Mouse (Mus musculus): ENCODE data around the gene Fer. TPM values are rescaled to one million over a fixed set of nuclear protein-coding genes. Genes with fewer than 3 reads are reported as not detected.
A peak's percentile ranks its signal among the peaks of the same experiment; 100 is the strongest.
"Not testable (repeated sequence)": the region's sequence is repeated elsewhere in the genome, so short reads cannot be mapped to it uniquely, and the experiment has no call there.

Fer gene
- polyA plus RNA-seq, 1 experiment from 2014 or later = 20.7 TPM

GRCm38 (mm10) chr17:63836641-63837040, 26.2 kb upstream of the Fer start:
- H3K27me3 ChIP-seq (replicated peaks; ENCODE audit: control insufficient read depth, insufficient read depth, low read length) = no peaks in the 10 kb centered on the region
- H3K27ac ChIP-seq (ENCODE audit: low read length) = no peak overlapping the region
- ATAC-seq = no peak
- no peaks in the 10 kb centered on the region for H3K9me3 ChIP-seq (ENCODE audit: control insufficient read depth, low read length)
- H3K9ac ChIP-seq (ENCODE audit: low read depth, low read length) = no peak overlapping the region
- H3K4me2 ChIP-seq (ENCODE audit: low read depth, low read length) = no peak overlapping the region
- no peaks in the 10 kb centered on the region for H3K4me1 ChIP-seq (ENCODE audit: control insufficient read depth, insufficient read depth, low read length)
- 78% methylated on average over 8 of the region's 8 CpGs for WGBS
- no peak overlapping the region for H3K4me3 ChIP-seq (ENCODE audit: low read length)
- no peaks in the 10 kb centered on the region for H3K36me3 ChIP-seq (ENCODE audit: control insufficient read depth, insufficient read depth, low read length)

- no peak for ATAC-seq
- no peak overlapping the region for H3K27ac ChIP-seq (ENCODE audit: low read length)
- 87% methylated on average over 8 of the region's 8 CpGs for WGBS
- H3K9me3 ChIP-seq (ENCODE audit: control insufficient read depth, low read length) = no peaks in the 10 kb centered on the region
- no peak overlapping the region for H3K4me3 ChIP-seq (ENCODE audit: low read length)
- H3K9ac ChIP-seq (ENCODE audit: low read depth, low read length) = no peak overlapping the region
- no peaks in the 10 kb centered on the region for H3K27me3 ChIP-seq (replicated peaks; ENCODE audit: control insufficient read depth, insufficient read depth, low read length)
- no peak overlapping the region for H3K4me2 ChIP-seq (ENCODE audit: low read depth, low read length)
- H3K36me3 ChIP-seq (ENCODE audit: control insufficient read depth, insufficient read depth, low read length) = no peaks in the 10 kb centered on the region
- no peaks in the 10 kb centered on the region for H3K4me1 ChIP-seq (ENCODE audit: control insufficient read depth, insufficient read depth, low read length)
Observed at GRCm38 (mm10) chr17:63838144-63838543, 24.7 kb upstream of the Fer start.

GRCm38 (mm10) chr17:63839636-63840269, 23.1 kb upstream of the Fer start:
- H3K4me1 ChIP-seq (ENCODE audit: control insufficient read depth, insufficient read depth, low read length) = no peaks in the 10 kb centered on the region
- no peak overlapping the region for H3K4me2 ChIP-seq (ENCODE audit: low read depth, low read length)
- no peak for ATAC-seq

GRCm38 (mm10) chr17:63842226-63842625, 20.6 kb upstream of the Fer start:
- WGBS = 85% methylated on average over 1 of the region's 1 CpGs

More at GRCm38 (mm10) chr17:63839636-63840269, 23.1 kb upstream of the Fer start:
- H3K9me3 ChIP-seq (ENCODE audit: control insufficient read depth, low read length) = no peaks in the 10 kb centered on the region
- no peaks in the 10 kb centered on the region for H3K27me3 ChIP-seq (replicated peaks; ENCODE audit: control insufficient read depth, insufficient read depth, low read length)
- no peaks in the 10 kb centered on the region for H3K36me3 ChIP-seq (ENCODE audit: control insufficient read depth, insufficient read depth, low read length)
- H3K27ac ChIP-seq (ENCODE audit: low read length) = no peak overlapping the region
- no peak overlapping the region for H3K9ac ChIP-seq (ENCODE audit: low read depth, low read length)
- 92% methylated on average over 3 of the region's 3 CpGs for WGBS
- no peak overlapping the region for H3K4me3 ChIP-seq (ENCODE audit: low read length)

GRCm38 (mm10) chr17:63844936-63845335, 17.9 kb upstream of the Fer start:
- no peak for ATAC-seq
- Histone ChIP-seq H3K27ac (ENCODE audit: low read length) (no peak overlapping the region), H3K4me2 (ENCODE audit: low read depth, low read length) (no peak overlapping the region), H3K9ac (ENCODE audit: low read depth, low read length) (no peak overlapping the region), H3K27me3 (replicated peaks; ENCODE audit: control insufficient read depth, insufficient read depth, low read length) (no peaks in the 10 kb centered on the region), H3K36me3 (ENCODE audit: control insufficient read depth, insufficient read depth, low read length) (no peaks in the 10 kb centered on the region), H3K4me1 (ENCODE audit: control insufficient read depth, insufficient read depth, low read length) (no peaks in the 10 kb centered on the region), H3K4me3 (ENCODE audit: low read length) (no peak overlapping the region), H3K9me3 (ENCODE audit: control insufficient read depth, low read length) (no peaks in the 10 kb centered on the region)
- 69% methylated on average over 5 of the region's 5 CpGs for WGBS

More at GRCm38 (mm10) chr17:63842226-63842625, 20.6 kb upstream of the Fer start:
- Histone ChIP-seq H3K27ac (ENCODE audit: low read length) (no peak overlapping the region), H3K9me3 (ENCODE audit: control insufficient read depth, low read length) (no peaks in the 10 kb centered on the region), H3K4me2 (ENCODE audit: low read depth, low read length) (no peak overlapping the region), H3K9ac (ENCODE audit: low read depth, low read length) (no peak overlapping the region), H3K4me3 (ENCODE audit: low read length) (no peak overlapping the region), H3K36me3 (ENCODE audit: control insufficient read depth, insufficient read depth, low read length) (no peaks in the 10 kb centered on the region), H3K27me3 (replicated peaks; ENCODE audit: control insufficient read depth, insufficient read depth, low read length) (no peaks in the 10 kb centered on the region), H3K4me1 (ENCODE audit: control insufficient read depth, insufficient read depth, low read length) (no peaks in the 10 kb centered on the region)
- ATAC-seq = no peak

GRCm38 (mm10) chr17:63845766-63846165, 17.1 kb upstream of the Fer start:
- not testable (repeated sequence) for H3K27ac ChIP-seq (ENCODE audit: low read length); H3K4me2 ChIP-seq (ENCODE audit: low read depth, low read length); H3K36me3 ChIP-seq (ENCODE audit: control insufficient read depth, insufficient read depth, low read length); H3K9ac ChIP-seq (ENCODE audit: low read depth, low read length); H3K27me3 ChIP-seq (replicated peaks; ENCODE audit: control insufficient read depth, insufficient read depth, low read length); H3K4me3 ChIP-seq (ENCODE audit: low read length); H3K4me1 ChIP-seq (ENCODE audit: control insufficient read depth, insufficient read depth, low read length); ATAC-seq; H3K9me3 ChIP-seq (ENCODE audit: control insufficient read depth, low read length)
- 95% methylated on average over 3 of the region's 3 CpGs for WGBS

- peak overlapping the region; percentile 83 for H3K9ac ChIP-seq (ENCODE audit: low read depth, low read length)
- H3K4me1 ChIP-seq (ENCODE audit: control insufficient read depth, insufficient read depth, low read length) = no peaks in the 10 kb centered on the region
- H3K4me3 ChIP-seq (ENCODE audit: low read length) = peak overlapping the region; percentile 73
- ATAC-seq = peak; percentile 58
- WGBS = 2% methylated on average over 6 of the region's 6 CpGs
- H3K4me2 ChIP-seq (ENCODE audit: low read depth, low read length) = peak overlapping the region; percentile 63
- no peaks in the 10 kb centered on the region for H3K36me3 ChIP-seq (ENCODE audit: control insufficient read depth, insufficient read depth, low read length)
- no peaks in the 10 kb centered on the region for H3K27me3 ChIP-seq (replicated peaks; ENCODE audit: control insufficient read depth, insufficient read depth, low read length)
- peak overlapping the region; percentile 71; the same call in 1 of the 2 replicates for H3K27ac ChIP-seq (ENCODE audit: low read length)
- H3K9me3 ChIP-seq (ENCODE audit: control insufficient read depth, low read length) = no peaks in the 10 kb centered on the region
Observed at GRCm38 (mm10) chr17:63849151-63849550, 13.7 kb upstream of the Fer start.

- peak overlapping the region; percentile 73 for H3K4me3 ChIP-seq (ENCODE audit: low read length)
- H3K4me1 ChIP-seq (ENCODE audit: control insufficient read depth, insufficient read depth, low read length) = no peaks in the 10 kb centered on the region
- peak overlapping the region; percentile 63 for H3K4me2 ChIP-seq (ENCODE audit: low read depth, low read length)
- no peaks in the 10 kb centered on the region for H3K36me3 ChIP-seq (ENCODE audit: control insufficient read depth, insufficient read depth, low read length)
- H3K9ac ChIP-seq (ENCODE audit: low read depth, low read length) = peak overlapping the region; percentile 83
- WGBS = 0% methylated on average over 22 of the region's 22 CpGs
- peak; percentile 100 for ATAC-seq
- H3K27ac ChIP-seq (ENCODE audit: low read length) = peak overlapping the region; percentile 71; the same call in 1 of the 2 replicates
- no peaks in the 10 kb centered on the region for H3K27me3 ChIP-seq (replicated peaks; ENCODE audit: control insufficient read depth, insufficient read depth, low read length)
- H3K9me3 ChIP-seq (ENCODE audit: control insufficient read depth, low read length) = no peaks in the 10 kb centered on the region
Observed at GRCm38 (mm10) chr17:63849566-63849965, 13.3 kb upstream of the Fer start.

GRCm38 (mm10) chr17:63850016-63850415, 12.8 kb upstream of the Fer start:
- 0 out of 2 replicates have a peak, but pooled peaks have one; percentile 1 for ATAC-seq
- no peak overlapping the region for H3K27ac ChIP-seq (ENCODE audit: low read length)
- no peak overlapping the region for H3K9ac ChIP-seq (ENCODE audit: low read depth, low read length)
- no peak overlapping the region for H3K4me3 ChIP-seq (ENCODE audit: low read length)
- H3K27me3 ChIP-seq (replicated peaks; ENCODE audit: control insufficient read depth, insufficient read depth, low read length) = no peaks in the 10 kb centered on the region
- no peaks in the 10 kb centered on the region for H3K36me3 ChIP-seq (ENCODE audit: control insufficient read depth, insufficient read depth, low read length)
- no peaks in the 10 kb centered on the region for H3K9me3 ChIP-seq (ENCODE audit: control insufficient read depth, low read length)
- no peaks in the 10 kb centered on the region for H3K4me1 ChIP-seq (ENCODE audit: control insufficient read depth, insufficient read depth, low read length)
- WGBS = 85% methylated on average over 9 of the region's 9 CpGs
- H3K4me2 ChIP-seq (ENCODE audit: low read depth, low read length) = no peak overlapping the region
